Mouse (Mus musculus) hindbrain, embryonic 13.5 days (tissue): ENCODE measurements around the gene Gm29564. TPM values are rescaled to one million over a fixed set of nuclear protein-coding genes. Genes with fewer than 3 reads are reported as not detected.
"Not testable (repeated sequence)": the region's sequence is repeated elsewhere in the genome, so short reads cannot be mapped to it uniquely, and the experiment has no call there.

Experiments used
- ATAC-seq: fragments of 200-750 bp; cut with Nextera tagmentation; 2 replicates; pipeline ENCODE4 v1.8.0; 2017; ENCODE audit warnings: moderate TSS enrichment; ENCODE audit not compliant: low FRiP score
- H3K27ac ChIP-seq: fragments of 300-500 bp; sonication (generic); 2 replicates; pipeline ENCODE4 v1.5.1; 2015; ENCODE audit warnings: inconsistent platforms, mild to moderate bottlenecking, moderate library complexity
- H3K27me3 ChIP-seq: fragments of 300-500 bp; sonication (generic); 2 replicates; pipeline ENCODE4 v1.6.1; 2015; ENCODE audit warnings: mild to moderate bottlenecking, inconsistent platforms
- H3K36me3 ChIP-seq: fragments of 300-500 bp; sonication (generic); 2 replicates; pipeline ENCODE4 v1.6.1; 2015; ENCODE audit warnings: mild to moderate bottlenecking, inconsistent platforms
- H3K4me1 ChIP-seq: fragments of 300-500 bp; sonication (generic); replicated peaks from 2 replicates; pipeline ENCODE4 v1.6.1; 2015; ENCODE audit warnings: inconsistent platforms
- H3K4me2 ChIP-seq: fragments of 300-500 bp; sonication (generic); 2 replicates; pipeline ENCODE4 v1.6.1; 2015; ENCODE audit warnings: inconsistent platforms, mild to moderate bottlenecking, moderate library complexity
- H3K4me3 ChIP-seq: fragments of 300-500 bp; sonication (generic); 2 replicates; pipeline ENCODE4 v1.5.1; 2015; ENCODE audit warnings: mild to moderate bottlenecking, inconsistent platforms
- H3K9ac ChIP-seq: fragments of 300-500 bp; sonication (generic); 2 replicates; pipeline ENCODE4 v1.6.1; 2015; ENCODE audit warnings: mild to moderate bottlenecking, inconsistent platforms
- H3K9me3 ChIP-seq: fragments of 300-500 bp; sonication (generic); 2 replicates; pipeline ENCODE4 v1.6.1; 2016; ENCODE audit warnings: inconsistent platforms
- WGBS: fragments of 180-500 bp; shearing (Covaris S2); methylation state at CpG from one replicate; pipeline ENCODE4 v1.1.7; 2015; 5-methylcytosine and 5-hydroxymethylcytosine counted together
- polyA plus RNA-seq: library from polyadenylated mRNA; unstranded; fragments of >200 nt; fragmentation: Nextera tagmentation; extraction: Ambion mirVana; gene quantifications from 2 replicates; pipeline ENCODE4 v1.2.1, GENCODE M21; 2015

Gm29564 gene
- not detected in 2 replicates for polyA plus RNA-seq

DNA sequence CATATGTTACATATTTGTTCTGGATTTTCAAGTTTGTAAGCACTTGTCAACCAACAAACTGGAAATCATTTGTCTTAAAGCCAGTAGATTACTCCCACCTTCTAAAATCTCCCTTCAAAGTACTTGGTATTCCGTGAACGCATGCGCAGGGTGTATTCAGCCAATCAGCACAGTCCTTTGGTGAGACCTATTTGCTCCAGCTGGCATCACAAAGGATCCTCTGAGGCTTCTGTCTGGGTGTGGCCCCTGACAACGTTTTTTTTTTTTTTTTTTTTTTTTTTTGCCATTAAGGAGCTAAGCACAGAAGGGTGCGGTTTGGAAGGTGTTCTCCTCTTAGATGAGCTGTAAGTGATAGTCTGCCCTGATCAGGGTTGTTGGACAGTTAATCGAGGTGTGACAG is at the start of gene Gm29564:
Gene Gm29564, plus strand, starts transcription at position 301 of the 400 bp plus-strand sequence.
- not testable (repeated sequence) for H3K27me3 ChIP-seq, ATAC-seq, H3K9ac ChIP-seq, H3K36me3 ChIP-seq, H3K27ac ChIP-seq, H3K9me3 ChIP-seq, H3K4me2 ChIP-seq, H3K4me3 ChIP-seq, H3K4me1 ChIP-seq
- no CpG with 5 or more reads among the region's 6 CpGs for WGBS

Other genes starting within 250 kb of the Gm29564 start
- not detected in 2 replicates for gene Gm20867, start 249.8 kb upstream of the Gm29564 start, polyA plus RNA-seq